Mouse (Mus musculus) forebrain, postnatal 0 days (tissue): ENCODE results near the gene Gm973. TPM values are rescaled to one million over a fixed set of nuclear protein-coding genes. Genes with fewer than 3 reads are reported as not detected.
"Not testable (repeated sequence)": the region's sequence is repeated elsewhere in the genome, so short reads cannot be mapped to it uniquely, and the experiment has no call there.

Source experiments
- ATAC-seq: fragments of 200-750 bp; cut with Nextera tagmentation; 2 replicates; pipeline ENCODE4 v1.8.0; 2017; ENCODE audit warnings: mild to moderate bottlenecking, moderate library complexity
- DNase-seq: peaks from one replicate; pipeline ENCODE4 v3.0.0-alpha.2; 2015
- H3K27ac ChIP-seq: fragments of 300-500 bp; sonication (generic); 2 replicates; pipeline ENCODE4 v1.5.1; 2014; ENCODE audit warnings: low read depth, mild to moderate bottlenecking, antibody characterized with exemption, low read length, moderate library complexity, mixed read lengths
- H3K27me3 ChIP-seq: fragments of 300-500 bp; sonication (generic); 2 replicates; pipeline ENCODE4 v1.6.1; 2014; ENCODE audit warnings: mild to moderate bottlenecking, low read length, mixed read lengths; ENCODE audit not compliant: insufficient read depth
- H3K36me3 ChIP-seq: fragments of 300-500 bp; sonication (generic); 2 replicates; pipeline ENCODE4 v1.6.1; 2014; ENCODE audit warnings: mild to moderate bottlenecking, moderate library complexity; ENCODE audit not compliant: insufficient read depth
- H3K4me1 ChIP-seq: fragments of 300-500 bp; sonication (generic); 2 replicates; pipeline ENCODE4 v1.6.1; 2014; ENCODE audit warnings: antibody characterized with exemption; ENCODE audit not compliant: insufficient read depth
- H3K4me2 ChIP-seq: fragments of 300-500 bp; sonication (generic); 2 replicates; pipeline ENCODE4 v1.6.1; 2014; ENCODE audit warnings: low read depth, mild to moderate bottlenecking, moderate library complexity
- H3K4me3 ChIP-seq: fragments of 300-500 bp; sonication (generic); 2 replicates; pipeline ENCODE4 v1.5.1; 2014; ENCODE audit warnings: low read depth, low read length, mixed read lengths
- H3K9ac ChIP-seq: fragments of 300-500 bp; sonication (generic); 2 replicates; pipeline ENCODE4 v1.6.1; 2014; ENCODE audit warnings: mild to moderate bottlenecking
- H3K9me3 ChIP-seq: fragments of 300-500 bp; sonication (generic); 2 replicates; pipeline ENCODE4 v1.6.1; 2016; ENCODE audit warnings: low read length
- CTCF ChIP-seq: sonication (generic); IDR thresholded peaks from 2 replicates; pipeline ENCODE4 v1.5.1; 2016; ENCODE audit warnings: antibody characterized with exemption, control low read depth, low read depth
- WGBS: fragments of 180-500 bp; shearing (Covaris S2); extraction: QIAGEN DNeasy Blood & Tissue Kit; methylation state at CpG from one replicate; pipeline ENCODE4 v1.1.7; 2014; 5-methylcytosine and 5-hydroxymethylcytosine counted together
- polyA plus RNA-seq: library from polyadenylated mRNA; unstranded; fragments of >200 nt; fragmentation: Nextera tagmentation; extraction: Ambion mirVana; gene quantifications from 2 replicates; pipeline ENCODE4 v1.2.1, GENCODE M21; 2015
- total RNA-seq: library from RNA; depleted of rRNA; stranded (reverse); fragments of >200 nt; gene quantifications from 2 replicates; pipeline ENCODE4 v1.2.3, GENCODE M21; 2014

Gm973 gene
- total and polyA plus RNA-seq, 2 experiments from 2014 or later = 5.4 to 13.8 TPM

GRCm38 (mm10) chr1:59619201-59619600 lies 103.1 kb downstream of the Gm973 start:
- Histone ChIP-seq H3K27me3 (no peaks in the 10 kb centered on the region), H3K4me3 (no peak overlapping the region), H3K9ac (no peak overlapping the region), H3K36me3 (no peaks in the 10 kb centered on the region), H3K9me3 (no peaks in the 10 kb centered on the region), H3K4me2 (no peak overlapping the region), H3K27ac (no peak overlapping the region), H3K4me1 (no peaks in the 10 kb centered on the region)
- DNase-seq (no peak), ATAC-seq (no peak)
- 96% methylated on average over 10 of the region's 10 CpGs for WGBS
- no peak for TF ChIP-seq CTCF

GRCm38 (mm10) chr1:59623325-59624017 lies 107.4 kb downstream of the Gm973 start:
- ATAC-seq = peak; percentile 99

GRCm38 (mm10) chr1:59625410-59625809 lies 109.3 kb downstream of the Gm973 start:
- Histone ChIP-seq H3K4me2 (no peak overlapping the region), H3K9me3 (no peaks in the 10 kb centered on the region), H3K27me3 (no peaks in the 10 kb centered on the region), H3K4me1 (no peaks in the 10 kb centered on the region), H3K9ac (no peak overlapping the region), H3K36me3 (no peaks in the 10 kb centered on the region), H3K4me3 (no peak overlapping the region), H3K27ac (no peak overlapping the region)
- no peak for ATAC-seq
- 48% methylated on average over 5 of the region's 5 CpGs for WGBS
- DNase-seq = no peak
- no peak for TF ChIP-seq CTCF

More at GRCm38 (mm10) chr1:59623325-59624017, 107.4 kb downstream of the Gm973 start:
- peak; percentile 93 for DNase-seq
- H3K9ac ChIP-seq = no peak overlapping the region
- no peaks in the 10 kb centered on the region for H3K9me3 ChIP-seq
- no peak overlapping the region for H3K4me3 ChIP-seq
- TF ChIP-seq CTCF = peak; percentile 99
- H3K4me1 ChIP-seq = no peaks in the 10 kb centered on the region
- no peaks in the 10 kb centered on the region for H3K27me3 ChIP-seq
- no peak overlapping the region for H3K27ac ChIP-seq
- H3K4me2 ChIP-seq = no peak overlapping the region
- no peaks in the 10 kb centered on the region for H3K36me3 ChIP-seq
- 27% methylated on average over 5 of the region's 5 CpGs for WGBS

- no peak overlapping the region for H3K4me2 ChIP-seq
- H3K36me3 ChIP-seq = no peaks in the 10 kb centered on the region
- no peak for DNase-seq
- no peak for ATAC-seq
- no peak overlapping the region for H3K4me3 ChIP-seq
- no peaks in the 10 kb centered on the region for H3K9me3 ChIP-seq
- no peak overlapping the region for H3K9ac ChIP-seq
- 46% methylated on average over 6 of the region's 6 CpGs for WGBS
- TF ChIP-seq CTCF = no peak
- no peaks in the 10 kb centered on the region for H3K4me1 ChIP-seq
- H3K27ac ChIP-seq = no peak overlapping the region
- H3K27me3 ChIP-seq = no peaks in the 10 kb centered on the region
These were observed 113.1 kb downstream of the Gm973 start for GRCm38 (mm10) chr1:59629194-59629593.

- not testable (repeated sequence) for H3K9me3 ChIP-seq, ATAC-seq, H3K9ac ChIP-seq, DNase-seq, H3K36me3 ChIP-seq, H3K4me1 ChIP-seq, H3K27me3 ChIP-seq, H3K27ac ChIP-seq, H3K4me2 ChIP-seq, H3K4me3 ChIP-seq
- 88% methylated on average over 6 of the region's 6 CpGs for WGBS
These were observed 114.3 kb downstream of the Gm973 start for GRCm38 (mm10) chr1:59630356-59630755.

DNA sequence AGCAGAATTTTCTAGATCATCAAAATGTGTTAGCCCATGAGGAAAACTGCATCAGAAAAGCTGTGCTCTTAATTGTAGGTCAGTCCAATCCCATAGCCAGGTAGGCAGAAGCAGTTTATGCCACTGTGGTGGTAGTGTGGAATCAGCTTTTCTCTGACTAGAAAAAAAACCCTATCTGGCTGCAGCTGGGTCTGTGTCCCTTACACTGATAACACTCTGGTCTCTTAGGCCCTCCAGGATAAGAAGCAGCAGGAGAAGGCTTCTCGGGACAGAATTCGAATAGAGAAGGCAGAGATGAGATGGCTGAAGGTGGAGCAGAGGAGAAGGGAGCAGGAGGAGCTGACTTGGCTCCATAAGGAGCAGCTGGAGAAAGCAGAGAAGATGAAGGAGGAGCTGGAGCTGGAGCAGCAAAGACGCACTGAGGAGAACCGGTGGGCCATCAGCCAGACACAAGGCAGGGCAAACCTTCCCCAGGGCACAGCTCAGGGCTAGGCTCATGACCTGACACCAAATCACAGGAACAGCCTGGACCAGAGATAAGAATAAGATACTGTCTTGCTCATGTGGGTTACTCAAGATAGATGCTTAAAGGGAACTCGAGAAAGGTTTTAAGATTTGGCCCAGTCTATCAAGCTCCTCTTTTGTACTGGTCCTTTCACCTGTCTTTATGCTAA lies 116.1 kb downstream of the Gm973 start:
- no peak for DNase-seq
- no peaks in the 10 kb centered on the region for H3K36me3 ChIP-seq
- H3K27me3 ChIP-seq = no peaks in the 10 kb centered on the region
- no peak overlapping the region for H3K9ac ChIP-seq
- ATAC-seq = no peak
- no peak overlapping the region for H3K27ac ChIP-seq
- no peaks in the 10 kb centered on the region for H3K4me1 ChIP-seq
- no peak overlapping the region for H3K4me2 ChIP-seq
- WGBS = 93% methylated on average over 5 of the region's 5 CpGs
- H3K9me3 ChIP-seq = no peaks in the 10 kb centered on the region
- no peak for TF ChIP-seq CTCF
- H3K4me3 ChIP-seq = no peak overlapping the region

DNA sequence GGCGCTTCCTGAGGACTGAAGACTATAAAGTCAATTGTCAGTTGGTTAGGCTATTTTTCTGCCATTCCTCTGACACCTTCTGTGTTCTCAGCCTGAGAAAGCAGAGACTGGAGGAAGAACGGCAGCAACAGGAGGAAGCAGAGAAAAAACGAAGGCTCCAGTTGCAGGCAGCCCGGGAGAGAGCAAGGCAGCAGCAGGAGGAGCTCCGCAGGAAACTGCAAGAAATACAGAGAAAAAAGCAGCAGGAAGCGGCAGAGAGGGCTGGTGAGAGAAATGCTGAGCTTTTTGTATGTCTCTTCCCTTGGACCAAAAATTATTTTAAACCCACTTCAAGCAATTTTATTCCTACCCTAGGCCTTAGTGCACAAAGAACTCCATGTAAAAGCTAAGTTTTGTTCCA lies 117.0 kb downstream of the Gm973 start:
- Histone ChIP-seq H3K4me3 (no peak overlapping the region), H3K9ac (no peak overlapping the region), H3K27ac (no peak overlapping the region), H3K9me3 (no peaks in the 10 kb centered on the region), H3K4me1 (no peaks in the 10 kb centered on the region), H3K27me3 (no peaks in the 10 kb centered on the region), H3K36me3 (no peaks in the 10 kb centered on the region), H3K4me2 (no peak overlapping the region)
- WGBS = 41% methylated on average over 6 of the region's 6 CpGs
- DNase-seq (no peak), ATAC-seq (no peak)
- no peak for TF ChIP-seq CTCF
